Mouse (Mus musculus) liver, postnatal 0 days (tissue): Measurements from ENCODE around the gene Ankrd50. TPM values are rescaled to one million over a fixed set of nuclear protein-coding genes. Genes with fewer than 3 reads are reported as not detected.

Source experiments
- ATAC-seq: fragments of 200-750 bp; cut with Nextera tagmentation; 2 replicates; pipeline ENCODE4 v1.8.0; 2017; ENCODE audit warnings: mild to moderate bottlenecking, moderate library complexity
- DNase-seq: peaks from one replicate; pipeline ENCODE4 v3.0.0-alpha.2; 2016
- H3K27ac ChIP-seq: fragments of 300-500 bp; sonication (generic); 2 replicates; pipeline ENCODE4 v1.5.1; 2014; ENCODE audit warnings: antibody characterized with exemption, moderate library complexity, mild to moderate bottlenecking, low read depth
- H3K27me3 ChIP-seq: fragments of 300-500 bp; sonication (generic); 2 replicates; pipeline ENCODE4 v1.6.1; 2014; ENCODE audit warnings: low read length, control low read depth, mixed read lengths; ENCODE audit not compliant: insufficient read depth
- H3K36me3 ChIP-seq: fragments of 300-500 bp; sonication (generic); replicated peaks from 2 replicates; pipeline ENCODE4 v1.6.1; 2014; ENCODE audit warnings: mild to moderate bottlenecking, control low read depth, low read length, moderate library complexity, mixed read lengths; ENCODE audit not compliant: insufficient read depth
- H3K4me1 ChIP-seq: fragments of 300-500 bp; sonication (generic); 2 replicates; pipeline ENCODE4 v1.6.1; 2014; ENCODE audit warnings: antibody characterized with exemption, mild to moderate bottlenecking, control low read depth; ENCODE audit not compliant: insufficient read depth
- H3K4me2 ChIP-seq: fragments of 300-500 bp; sonication (generic); 2 replicates; pipeline ENCODE4 v1.6.1; 2014; ENCODE audit warnings: low read depth, mild to moderate bottlenecking, low read length, moderate library complexity, mixed read lengths
- H3K4me3 ChIP-seq: fragments of 300-500 bp; sonication (generic); 2 replicates; pipeline ENCODE4 v1.5.1; 2014; ENCODE audit warnings: low read depth, low read length
- H3K9ac ChIP-seq: fragments of 300-500 bp; sonication (generic); replicated peaks from 2 replicates; pipeline ENCODE4 v1.6.1; 2014; ENCODE audit warnings: mild to moderate bottlenecking, moderate library complexity
- H3K9me3 ChIP-seq: fragments of 300-500 bp; sonication (generic); 2 replicates; pipeline ENCODE4 v1.6.1; 2016; ENCODE audit warnings: mild to moderate bottlenecking, control low read depth, low read length, mixed read lengths
- CTCF ChIP-seq: sonication (generic); IDR thresholded peaks from 2 replicates; pipeline ENCODE4 v1.5.1; 2016; ENCODE audit warnings: antibody characterized with exemption, low read depth
- EP300 ChIP-seq: IDR thresholded peaks from 2 replicates; pipeline ENCODE4 v1.6.1; 2016; ENCODE audit warnings: antibody characterized with exemption, low read depth, mild to moderate bottlenecking
- WGBS: fragments of 180-500 bp; shearing (Covaris S2); extraction: QIAGEN DNeasy Blood & Tissue Kit; methylation state at CpG from one replicate; pipeline ENCODE4 v1.1.7; 2014; ENCODE audit not compliant: insufficient replicate concordance; 5-methylcytosine and 5-hydroxymethylcytosine counted together
- polyA plus RNA-seq: library from polyadenylated mRNA; unstranded; fragments of >200 nt; fragmentation: Nextera tagmentation; extraction: Ambion mirVana; gene quantifications from 2 replicates; pipeline ENCODE4 v1.2.1, GENCODE M21; 2015

Ankrd50 gene
- polyA plus RNA-seq, 1 experiment from 2014 or later = 2.1 TPM

- H3K36me3 ChIP-seq = peaks cover 2% of the 10 kb centered on the region; the same call in 1 of the 2 replicates
- 4% methylated on average over 26 of the region's 26 CpGs for WGBS
- H3K4me3 ChIP-seq = peak overlapping the region; percentile 81
- H3K27me3 ChIP-seq = no peaks in the 10 kb centered on the region
- peak overlapping the region; percentile 44; the same call in 1 of the 2 replicates for H3K27ac ChIP-seq
- ATAC-seq = peak; percentile 37
- no peak for DNase-seq
- TF ChIP-seq EP300 (no peak), CTCF (no peak)
- H3K4me2 ChIP-seq = peak overlapping the region; percentile 93
- H3K4me1 ChIP-seq = 0 out of 2 replicates have a peak, but pooled peaks cover 5% of the 10 kb centered on the region
- H3K9ac ChIP-seq = peak overlapping the region; percentile 51
- no peaks in the 10 kb centered on the region for H3K9me3 ChIP-seq
Measured at GRCm38 (mm10) chr3:38485107-38485545, 482 bp upstream of the Ankrd50 start.

DNA sequence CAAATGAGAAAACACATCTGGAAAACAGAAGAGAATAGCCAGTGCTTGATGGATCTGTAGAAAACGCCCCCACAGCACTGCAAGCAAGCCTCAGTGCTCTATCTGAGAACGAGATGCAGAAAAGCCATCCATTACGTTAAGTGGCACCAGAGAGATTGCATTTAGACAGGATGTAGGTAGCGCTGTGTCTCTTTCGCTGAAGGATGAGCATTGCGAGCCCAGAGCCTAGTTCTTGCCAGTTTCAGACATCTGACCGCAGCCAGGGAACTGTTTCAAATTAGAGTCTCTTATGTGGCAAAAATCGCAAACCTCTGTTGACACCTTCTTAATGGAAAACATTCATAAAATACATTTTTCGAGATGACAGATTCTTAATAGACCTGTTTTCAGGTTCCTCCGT is 1.1 kb downstream of the Ankrd50 start:
- Histone ChIP-seq H3K27ac (no peak overlapping the region), H3K9me3 (no peaks in the 10 kb centered on the region), H3K36me3 (peaks cover 3% of the 10 kb centered on the region; the same call in 1 of the 2 replicates), H3K27me3 (no peaks in the 10 kb centered on the region), H3K4me3 (peak overlapping the region; percentile 81), H3K4me2 (peak overlapping the region; percentile 93), H3K4me1 (0 out of 2 replicates have a peak, but pooled peaks cover 5% of the 10 kb centered on the region), H3K9ac (peak overlapping the region; percentile 86; the same call in 1 of the 2 replicates)
- TF ChIP-seq CTCF = no peak
- WGBS = 47% methylated on average over 10 of the region's 10 CpGs
- DNase-seq (no peak), ATAC-seq (no peak)

GRCm38 (mm10) chr3:38482749-38483148 is 1.9 kb downstream of the Ankrd50 start:
- Histone ChIP-seq H3K27me3 (no peaks in the 10 kb centered on the region), H3K9me3 (no peaks in the 10 kb centered on the region), H3K4me3 (peak overlapping the region; percentile 81; the same call in 1 of the 2 replicates), H3K27ac (no peak overlapping the region), H3K4me2 (peak overlapping the region; percentile 93), H3K36me3 (peaks cover 3% of the 10 kb centered on the region), H3K4me1 (0 out of 2 replicates have a peak, but pooled peaks cover 5% of the 10 kb centered on the region), H3K9ac (no peak overlapping the region)
- DNase-seq = no peak
- no peak for ATAC-seq
- TF ChIP-seq CTCF (no peak), EP300 (no peak)
- WGBS = 73% methylated on average over 11 of the region's 11 CpGs

DNA sequence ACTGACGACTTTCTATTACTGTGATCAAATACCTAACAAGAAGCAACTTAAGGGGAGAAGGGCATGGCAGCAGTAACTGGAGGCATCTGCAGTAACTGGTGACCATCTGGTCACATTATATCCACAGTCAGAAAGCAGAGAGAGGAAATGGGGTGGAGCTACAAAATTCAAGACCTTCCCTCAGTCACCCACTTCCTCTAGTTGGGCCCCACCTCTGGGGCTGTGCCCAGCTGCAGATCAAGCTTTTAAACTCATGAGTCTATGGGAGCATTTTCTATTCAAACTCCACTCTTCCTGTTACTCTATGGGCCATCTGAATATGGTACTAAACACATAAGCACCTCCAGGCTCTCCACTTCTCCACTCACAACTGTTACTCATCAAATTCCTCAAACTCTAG is 3.5 kb downstream of the Ankrd50 start:
- Histone ChIP-seq H3K27ac (no peak overlapping the region), H3K4me3 (no peak overlapping the region), H3K4me2 (0 out of 2 replicates have a peak overlapping the region, but pooled peaks have one; percentile 13), H3K9me3 (no peaks in the 10 kb centered on the region), H3K36me3 (peaks cover 3% of the 10 kb centered on the region), H3K9ac (no peak overlapping the region), H3K4me1 (0 out of 2 replicates have a peak, but pooled peaks cover 5% of the 10 kb centered on the region), H3K27me3 (no peaks in the 10 kb centered on the region)
- DNase-seq = no peak
- 76% methylated on average over 1 of the region's 1 CpGs for WGBS
- no peak for ATAC-seq
- no peak for TF ChIP-seq CTCF
- TF ChIP-seq EP300 = no peak

DNA sequence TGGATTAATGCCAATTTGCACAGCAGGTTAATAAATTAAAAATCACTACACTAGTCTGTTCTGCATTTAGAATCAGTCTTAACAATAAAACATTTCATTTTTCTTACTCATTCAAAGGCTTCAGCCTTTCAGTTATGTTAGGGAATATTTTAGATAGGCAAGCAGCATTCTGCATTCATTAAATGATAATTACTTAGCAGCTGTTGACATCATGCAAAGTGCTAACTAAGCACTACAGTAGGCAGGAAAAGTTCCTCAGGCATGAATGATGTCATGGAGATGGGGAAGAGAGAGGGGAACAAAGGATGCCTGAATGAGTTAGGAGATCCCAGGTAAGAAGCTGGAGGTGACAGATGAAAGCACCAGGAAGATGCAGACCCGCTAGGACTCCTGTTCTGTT is 6.7 kb downstream of the Ankrd50 start:
- Histone ChIP-seq H3K4me1 (0 out of 2 replicates have a peak, but pooled peaks cover 2% of the 10 kb centered on the region), H3K4me3 (no peak overlapping the region), H3K27ac (no peak overlapping the region), H3K36me3 (peaks cover 5% of the 10 kb centered on the region), H3K27me3 (no peaks in the 10 kb centered on the region), H3K9ac (no peak overlapping the region), H3K4me2 (no peak overlapping the region), H3K9me3 (no peaks in the 10 kb centered on the region)
- ATAC-seq = no peak
- 100% methylated on average over 1 of the region's 1 CpGs for WGBS
- DNase-seq = no peak
- TF ChIP-seq EP300 (no peak), CTCF (no peak)

DNA sequence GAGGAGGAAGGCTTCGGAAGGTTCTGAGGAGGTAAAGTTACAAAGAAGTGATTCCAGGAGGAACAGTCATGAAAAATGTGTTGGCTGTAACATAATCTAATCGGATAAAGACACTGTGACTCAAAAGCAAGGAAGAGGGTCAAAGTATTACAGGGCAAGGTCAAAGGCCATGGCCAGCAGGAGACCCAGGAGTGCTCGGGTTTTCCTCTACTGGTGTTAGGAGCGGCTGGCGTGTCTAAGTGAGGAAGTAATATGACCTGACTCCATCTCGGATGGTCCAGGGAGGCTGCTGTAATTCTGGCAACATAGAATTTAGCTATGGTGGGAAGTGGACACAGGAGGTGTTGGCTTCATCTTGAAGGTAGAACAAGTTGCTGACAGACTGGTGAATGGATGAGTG is 9.1 kb downstream of the Ankrd50 start:
- no peak for TF ChIP-seq EP300
- TF ChIP-seq CTCF = no peak
- Histone ChIP-seq H3K9ac (no peak overlapping the region), H3K9me3 (no peaks in the 10 kb centered on the region), H3K4me3 (no peak overlapping the region), H3K27me3 (no peaks in the 10 kb centered on the region), H3K4me2 (no peak overlapping the region), H3K36me3 (peaks cover 5% of the 10 kb centered on the region), H3K4me1 (no peaks in the 10 kb centered on the region), H3K27ac (no peak overlapping the region)
- ATAC-seq = no peak
- WGBS = 72% methylated on average over 6 of the region's 6 CpGs
- DNase-seq = no peak
